Mouse (Mus musculus): ENCODE measurements at regions not wholly inside any gene's neighbourhood (a gene's known extent, or its start where the extent isn't known, plus 50 kb on each side); places are given as distances from the start of the nearest gene placed in this dataset.
A peak's percentile ranks its signal among the peaks of the same experiment; 100 is the strongest.
"Not testable (repeated sequence)": the region's sequence is repeated elsewhere in the genome, so short reads cannot be mapped to it uniquely, and the experiment has no call there.

DNA sequence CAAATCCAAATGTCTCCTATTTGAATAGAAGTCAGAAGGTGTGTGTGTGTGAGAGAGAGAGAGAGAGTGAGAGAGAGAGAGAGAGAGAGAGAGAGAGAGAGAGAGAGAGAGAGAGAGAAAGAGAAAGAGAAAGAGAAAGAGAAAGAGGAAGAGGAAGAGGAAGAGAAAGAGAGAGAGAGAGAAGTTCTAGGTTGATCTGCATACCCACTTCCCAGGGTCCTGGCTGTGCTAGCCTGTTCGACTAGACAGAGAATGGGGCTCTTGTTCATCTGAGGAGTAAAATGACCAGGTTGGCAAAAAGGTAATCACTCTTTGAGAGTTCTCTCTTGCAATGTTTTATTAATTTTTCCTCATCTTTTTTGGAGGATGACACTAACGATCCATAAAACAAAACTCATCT lies 257.5 kb upstream of the Pik3r1 start:
- not testable (repeated sequence) for DNase-seq (ENCODE audit: low spot score)

DNA sequence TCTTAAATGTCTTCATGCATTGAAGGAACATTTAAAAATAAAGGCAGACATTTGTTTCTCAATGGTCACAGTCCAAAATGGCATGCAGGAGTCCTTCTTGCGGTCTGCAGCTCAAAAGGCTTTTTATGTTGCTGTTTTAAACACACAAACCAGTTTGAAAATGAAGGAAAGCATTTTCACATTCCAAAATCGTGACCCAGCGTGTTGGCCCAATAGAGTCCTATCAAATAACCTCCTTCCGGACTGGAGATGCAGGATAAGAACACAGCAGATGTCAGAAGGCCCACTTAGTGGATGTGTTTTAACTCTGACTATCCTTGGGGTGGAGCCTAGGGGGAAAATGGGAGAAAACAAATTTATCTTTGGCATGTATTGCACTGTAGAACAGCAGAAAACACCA lies 263.4 kb upstream of the Pik3r1 start:
- DNase-seq (ENCODE audit: low spot score): no peak

DNA sequence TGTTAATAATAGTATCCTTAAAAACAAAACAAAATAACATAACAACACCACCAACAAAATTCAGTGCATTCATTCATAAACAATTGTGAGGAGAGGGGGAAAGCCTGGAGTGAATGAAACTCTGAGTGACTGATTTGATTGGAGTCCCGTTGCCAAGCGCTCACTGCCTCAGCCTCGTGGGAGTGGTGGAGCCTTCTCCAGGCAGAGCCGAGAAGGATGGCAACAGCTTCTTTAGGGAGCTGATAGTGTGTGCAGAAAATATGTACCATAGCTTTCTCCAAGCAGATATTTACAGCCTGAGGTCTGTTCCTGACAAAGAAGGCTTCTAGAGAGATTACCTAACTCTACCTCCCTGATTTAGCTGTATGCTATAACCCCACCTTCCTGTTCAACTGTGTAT lies 266.5 kb upstream of the Pik3r1 start:
- DNase-seq (ENCODE audit: low spot score): peak; percentile 19

GRCm38 (mm10) chr13:102036001-102036400 lies 268.0 kb upstream of the Pik3r1 start:
- no peak for DNase-seq (ENCODE audit: low spot score)

- no peak for DNase-seq (ENCODE audit: low spot score)
Observed at GRCm38 (mm10) chr13:102036819-102037624, 269.0 kb upstream of the Pik3r1 start.

- no peak for DNase-seq (ENCODE audit: low spot score)
Observed at GRCm38 (mm10) chr13:102060213-102060612, 292.2 kb upstream of the Pik3r1 start.

DNA sequence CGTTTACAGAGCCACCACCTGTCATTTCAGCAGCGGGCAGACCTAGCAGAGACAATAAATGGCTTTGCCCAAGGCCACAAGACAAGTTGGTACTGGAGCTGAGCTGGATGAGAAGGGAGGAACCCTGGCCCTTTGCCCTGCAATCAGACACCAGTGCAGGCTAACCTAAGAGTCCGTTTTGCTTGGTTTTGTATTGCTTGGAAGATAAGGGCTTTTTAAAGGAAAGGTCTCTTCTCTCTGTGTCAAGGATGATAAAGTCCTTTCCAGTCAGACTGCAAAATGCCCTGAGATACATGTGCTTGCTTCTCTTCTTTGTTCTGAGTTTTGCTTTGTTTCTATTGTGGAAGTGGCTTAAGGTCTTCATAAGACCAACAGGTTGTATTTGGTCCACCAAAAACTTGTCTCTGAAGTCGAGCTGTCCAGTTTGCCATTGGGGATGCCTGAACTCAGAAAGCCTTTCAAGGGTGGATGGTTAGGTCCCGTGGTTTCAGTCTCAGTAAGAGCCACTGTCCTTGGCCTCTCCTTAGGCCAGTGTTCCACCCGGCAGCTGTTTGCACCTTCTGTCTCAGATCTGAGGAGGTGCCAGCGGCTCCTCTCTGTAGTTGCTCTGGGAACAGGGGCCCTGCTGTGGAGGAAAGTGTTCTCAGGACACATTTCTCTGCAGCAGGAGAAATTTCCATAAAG lies 296.7 kb upstream of the Pik3r1 start:
- DNase-seq (ENCODE audit: low spot score): peak; percentile 49

DNA sequence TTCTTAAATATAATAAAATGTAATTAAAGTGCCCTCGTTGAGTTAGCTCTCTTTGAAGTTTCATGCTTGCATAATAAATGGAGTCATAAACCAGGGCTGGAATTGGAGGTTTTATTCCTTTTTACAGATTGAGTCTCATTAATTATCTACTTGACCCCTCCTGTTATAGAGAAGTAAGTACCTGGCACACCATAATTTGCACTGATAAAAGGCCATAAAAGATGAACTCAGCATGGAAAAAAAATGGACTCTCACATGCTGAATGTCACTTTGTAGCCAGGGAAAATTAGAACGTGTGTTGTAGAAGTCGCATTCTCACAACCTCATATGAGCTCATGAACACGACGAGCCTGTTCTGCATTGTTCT lies 297.2 kb upstream of the Pik3r1 start:
- DNase-seq (ENCODE audit: low spot score): no peak

DNA sequence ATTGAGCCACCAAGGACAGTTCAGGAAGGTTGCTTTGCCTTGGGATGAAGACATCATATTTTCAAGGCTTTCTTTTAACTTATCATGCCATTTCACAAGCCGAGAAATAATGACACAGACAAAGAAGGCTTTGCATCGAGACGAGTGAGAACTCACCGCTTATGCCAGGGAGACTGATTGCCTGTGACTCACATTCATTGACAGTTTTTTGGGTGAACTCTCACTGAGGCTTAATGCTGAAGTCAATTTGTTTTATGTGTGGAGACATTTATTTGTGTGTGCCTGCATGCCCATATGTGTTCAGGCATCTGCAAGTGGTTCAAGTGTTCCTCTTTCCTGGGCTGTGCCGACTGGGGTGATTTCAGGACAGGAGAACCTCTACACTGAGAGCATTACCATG lies 297.8 kb upstream of the Pik3r1 start:
- no peak for DNase-seq (ENCODE audit: low spot score)

DNA sequence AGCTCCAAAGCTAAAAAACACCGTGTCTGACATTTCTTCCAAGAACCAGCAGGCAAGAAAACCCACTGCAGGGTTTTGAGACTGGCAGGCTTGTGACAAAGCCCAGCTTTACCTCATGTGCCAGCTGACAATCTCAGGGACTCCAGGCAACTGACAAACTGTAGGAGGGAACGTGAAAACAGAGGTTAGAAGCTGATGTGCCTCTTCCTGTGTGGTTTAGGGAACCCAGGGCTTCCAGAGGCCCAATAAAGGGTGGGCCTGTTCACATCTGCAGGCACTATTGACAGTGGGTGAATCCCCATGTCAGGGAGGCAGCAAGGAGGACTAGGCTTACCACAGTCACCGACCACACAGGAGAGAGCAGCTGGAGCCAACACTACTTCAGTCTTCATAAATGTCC lies 302.7 kb upstream of the Pik3r1 start:
- no peak for DNase-seq (ENCODE audit: low spot score)

DNA sequence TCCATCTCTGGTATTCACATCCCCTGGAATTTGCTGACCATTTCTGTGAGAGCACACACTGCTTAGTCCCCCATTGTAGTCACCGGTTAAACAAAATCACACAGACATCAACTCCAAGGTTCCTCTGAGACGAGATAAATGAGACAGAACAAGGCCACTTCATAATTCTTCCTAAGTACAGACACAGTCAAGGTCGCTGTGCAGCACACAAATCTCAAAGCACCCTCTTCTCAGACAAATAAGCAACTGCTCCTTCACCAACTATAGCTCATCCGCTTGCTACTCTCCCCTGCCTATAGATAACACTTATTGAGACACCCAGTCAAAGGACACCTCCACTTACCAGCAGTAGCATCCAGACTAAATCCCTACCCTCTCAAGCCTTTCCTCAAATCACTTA lies 304.3 kb upstream of the Pik3r1 start:
- no peak for DNase-seq (ENCODE audit: low spot score)

- DNase-seq (ENCODE audit: low spot score): no peak
Observed at GRCm38 (mm10) chr13:102087766-102088165, 319.7 kb upstream of the Pik3r1 start.

GRCm38 (mm10) chr13:102089551-102089950 lies 321.5 kb upstream of the Pik3r1 start:
- DNase-seq (ENCODE audit: low spot score): no peak

- DNase-seq (ENCODE audit: low spot score): no peak
Observed at GRCm38 (mm10) chr13:102094193-102094592, 326.2 kb upstream of the Pik3r1 start.

DNA sequence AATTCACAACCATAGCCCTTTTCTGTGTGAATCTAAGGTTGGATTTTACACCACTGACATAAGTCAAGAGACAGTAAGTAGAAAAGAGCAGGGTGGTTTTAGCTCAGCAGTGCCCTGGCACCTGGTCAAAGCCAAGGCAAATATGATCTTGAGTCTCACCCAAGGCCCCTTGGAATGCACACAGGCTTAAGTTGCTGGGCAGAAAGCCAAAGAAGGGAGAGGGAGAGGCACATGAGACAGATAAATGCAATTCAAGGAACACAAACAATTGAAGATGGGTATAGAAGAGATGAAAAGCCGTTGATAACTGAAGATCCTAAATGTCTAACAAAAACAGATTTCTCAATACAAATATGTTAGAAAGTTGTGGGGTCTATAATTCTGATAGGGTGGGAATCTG lies 335.1 kb upstream of the Pik3r1 start:
- peak; percentile 44 for DNase-seq (ENCODE audit: low spot score)

DNA sequence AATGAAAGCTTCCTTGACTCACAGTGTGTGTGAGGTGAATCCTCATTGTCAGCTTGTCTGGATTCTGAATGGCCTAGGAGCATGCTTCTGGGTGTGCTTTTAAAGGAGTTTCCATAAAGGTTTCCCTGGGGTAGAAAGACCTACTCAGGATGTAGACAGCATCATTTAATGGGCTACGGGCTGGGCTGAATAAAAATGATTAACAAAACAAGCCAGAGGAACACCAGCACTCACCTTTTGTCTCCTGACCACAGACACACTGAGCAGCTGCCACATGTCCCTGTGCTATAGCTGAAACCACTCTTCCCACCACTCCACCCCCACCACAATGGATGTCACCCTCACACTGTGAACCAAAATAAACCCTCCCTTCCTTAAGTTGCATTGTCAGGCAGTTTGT lies 338.2 kb upstream of the Pik3r1 start:
- DNase-seq (ENCODE audit: low spot score): no peak

DNA sequence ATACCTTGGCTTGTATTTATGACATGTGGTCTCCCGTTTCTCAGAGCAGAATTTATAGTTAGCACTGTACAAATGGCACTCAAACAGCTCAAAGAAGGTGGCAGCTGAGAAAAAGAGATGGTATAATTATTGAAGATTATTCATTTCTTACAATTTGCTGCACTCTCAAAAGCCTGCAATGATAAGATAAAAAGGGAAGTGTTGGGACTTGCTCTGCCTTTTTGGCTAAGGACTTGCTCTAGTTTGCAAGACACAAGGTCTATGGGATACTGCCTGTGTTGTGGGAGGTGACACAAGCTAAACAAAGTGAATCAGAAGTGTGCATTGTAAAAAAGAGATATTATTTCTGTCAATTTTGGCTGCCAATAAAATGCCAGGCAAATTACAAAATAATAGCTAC lies 340.2 kb upstream of the Pik3r1 start:
- no peak for DNase-seq (ENCODE audit: low spot score)

GRCm38 (mm10) chr13:102108916-102109315 lies 340.9 kb upstream of the Pik3r1 start:
- no peak for DNase-seq (ENCODE audit: low spot score)

DNA sequence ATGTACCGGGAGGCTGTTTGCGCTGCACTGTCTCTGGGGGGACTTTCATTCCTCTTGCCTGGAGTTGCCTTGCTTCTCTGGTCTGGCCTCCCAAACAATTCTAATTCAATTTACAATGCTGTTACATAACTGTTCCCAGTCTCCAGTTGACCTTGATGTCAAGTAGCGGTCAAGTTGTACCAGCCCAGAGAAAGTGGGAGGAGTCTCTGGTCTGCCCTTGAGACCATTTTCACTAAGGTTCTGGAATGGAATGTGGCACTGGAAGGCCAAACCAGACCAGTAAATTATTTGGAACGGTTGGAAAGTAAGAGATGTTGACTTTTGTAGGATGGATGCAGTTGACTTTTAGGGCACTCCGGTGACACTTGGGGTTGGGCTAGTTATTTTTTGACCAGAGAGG lies 345.9 kb upstream of the Pik3r1 start:
- DNase-seq (ENCODE audit: low spot score): peak; percentile 18

- no peak for DNase-seq (ENCODE audit: low spot score)
Observed at GRCm38 (mm10) chr13:102122341-102122740, 354.3 kb upstream of the Pik3r1 start.

GRCm38 (mm10) chr13:102127933-102128430 lies 360.0 kb upstream of the Pik3r1 start:
- DNase-seq (ENCODE audit: low spot score): no peak

- DNase-seq (ENCODE audit: low spot score): no peak
Observed at GRCm38 (mm10) chr13:102131459-102131858, 363.4 kb upstream of the Pik3r1 start.

DNA sequence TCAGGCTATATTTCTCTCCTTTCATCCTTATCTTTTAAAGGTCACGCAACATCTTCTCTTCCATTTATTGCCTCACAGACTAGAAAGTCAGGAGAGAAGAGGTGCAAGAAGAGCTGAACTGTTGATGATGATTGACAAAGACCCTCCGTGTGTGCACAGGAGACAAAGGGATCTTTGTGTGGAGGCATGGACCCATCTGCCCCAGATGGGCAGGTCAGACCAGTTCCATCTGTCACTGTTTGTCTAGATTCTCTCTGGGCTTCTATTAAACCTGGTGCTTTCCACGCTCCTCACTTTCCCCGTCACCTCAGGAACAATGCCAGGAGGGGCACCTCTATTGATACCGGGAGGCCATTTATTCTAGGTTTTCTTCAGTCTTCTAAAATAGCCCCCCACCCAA lies 364.1 kb upstream of the Pik3r1 start:
- DNase-seq (ENCODE audit: low spot score): no peak

GRCm38 (mm10) chr13:102132696-102133095 lies 364.7 kb upstream of the Pik3r1 start:
- no peak for DNase-seq (ENCODE audit: low spot score)
